Mouse (Mus musculus) spleen, adult 2 months (tissue): ENCODE results near the gene Gm44511. TPM values are rescaled to one million over a fixed set of nuclear protein-coding genes. Genes with fewer than 3 reads are reported as not detected.
"Not testable (repeated sequence)": the region's sequence is repeated elsewhere in the genome, so short reads cannot be mapped to it uniquely, and the experiment has no call there.

ENCODE experiments used
- DNase-seq, 2 experiments: peaks; one replicate each; pipeline versions ENCODE4 v3.0.0 to v3.0.0-alpha.2; 2012 to 2021; ENCODE audit warnings: low spot score in 2 of 2, low read depth in 1 of 2
- H3K27ac ChIP-seq: fragments of 200-500 bp; 2 replicates; pipeline ENCODE4 v1.5.1; 2012; ENCODE audit warnings: low read length, inconsistent platforms; ENCODE audit not compliant: insufficient read depth
- H3K27me3 ChIP-seq: fragments of 200-500 bp; 2 replicates; pipeline ENCODE4 v1.6.1; 2012; ENCODE audit warnings: mild to moderate bottlenecking, moderate library complexity, low read length, inconsistent platforms; ENCODE audit not compliant: control insufficient read depth, insufficient read depth
- H3K36me3 ChIP-seq: fragments of 200-500 bp; 2 replicates; pipeline ENCODE4 v1.6.1; 2012; ENCODE audit warnings: mild to moderate bottlenecking, low read length, inconsistent platforms; ENCODE audit not compliant: control insufficient read depth, insufficient read depth
- H3K4me1 ChIP-seq: fragments of 200-500 bp; 2 replicates; pipeline ENCODE4 v1.6.1; 2011; ENCODE audit warnings: inconsistent platforms; ENCODE audit not compliant: control insufficient read depth, insufficient read depth, insufficient read length
- H3K4me3 ChIP-seq: fragments of 200-500 bp; 2 replicates; pipeline ENCODE4 v1.5.1; 2011; ENCODE audit warnings: mild to moderate bottlenecking, inconsistent platforms; ENCODE audit not compliant: insufficient read depth, insufficient read length; ENCODE audit errors: extremely low read depth
- CTCF ChIP-seq: fragments of 200-500 bp; IDR thresholded peaks from 2 replicates; pipeline ENCODE4 v1.5.1; 2011; ENCODE audit warnings: mild to moderate bottlenecking, inconsistent platforms; ENCODE audit not compliant: insufficient read depth, insufficient read length, insufficient replicate concordance; ENCODE audit errors: extremely low read depth
- POLR2A ChIP-seq: fragments of 200-500 bp; IDR thresholded peaks from 2 replicates; pipeline ENCODE4 v1.6.1; 2011; ENCODE audit warnings: low read depth, low read length, inconsistent platforms
- WGBS: fragments of 180-500 bp; shearing (Covaris S2); methylation state at CpG from one replicate; pipeline ENCODE4 v1.1.7; 2018; 5-methylcytosine and 5-hydroxymethylcytosine counted together
- polyA plus RNA-seq: library from polyadenylated mRNA; depleted of rRNA; stranded (reverse); fragments of >200 nt; gene quantifications from 2 replicates; pipeline ENCODE4 v1.2.3, GENCODE M21; 2012

The Gm44511 gene
- polyA plus RNA-seq, 1 experiment = 0.23 TPM

DNA sequence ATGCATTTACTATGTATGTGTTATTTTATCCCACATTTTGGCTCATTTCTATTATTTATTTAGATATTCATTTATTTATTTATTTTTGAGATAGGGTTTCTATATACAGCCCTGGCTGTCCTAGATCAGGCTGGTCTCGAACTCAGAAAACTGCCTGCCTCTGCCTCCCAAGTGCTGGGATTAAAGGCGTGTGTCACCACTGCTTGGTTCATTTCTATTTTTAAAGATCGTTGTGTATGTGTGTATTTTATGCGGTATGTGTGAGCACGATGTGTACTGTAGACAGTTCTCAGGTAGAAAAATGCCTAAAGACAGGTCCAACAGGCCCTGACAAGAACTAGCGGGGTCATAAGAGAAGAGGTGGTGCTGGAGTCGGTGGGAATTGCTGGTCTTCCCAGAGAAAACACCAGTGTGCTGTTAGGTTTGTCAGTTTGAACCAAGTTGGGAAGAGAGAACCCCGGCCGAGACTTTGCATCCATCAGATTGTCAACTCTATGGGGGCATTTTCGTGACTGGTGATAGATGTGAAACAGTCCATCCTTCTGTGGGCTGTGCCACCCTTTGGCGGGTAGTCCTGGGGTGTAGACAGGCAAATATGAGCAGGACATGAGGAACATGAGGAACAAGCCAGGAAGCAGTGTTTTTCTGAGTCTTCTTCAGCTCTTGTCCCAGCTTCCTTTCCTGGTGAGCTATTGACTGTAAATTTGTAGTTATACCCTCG lies 28.8 kb downstream of the Gm44511 start:
- TF ChIP-seq CTCF (no peak), POLR2A (no peak)
- peaks cover 20% of the 10 kb centered on the region; the same call in 1 of the 2 replicates for H3K4me1 ChIP-seq
- WGBS = 76% methylated on average over 12 of the region's 12 CpGs
- 0 out of 2 replicates have a peak overlapping the region, but pooled peaks have one; percentile 1 for H3K27ac ChIP-seq
- no peak for DNase-seq
- H3K36me3 ChIP-seq = no peaks in the 10 kb centered on the region
- H3K4me3 ChIP-seq = no peak overlapping the region
- H3K27me3 ChIP-seq = no peaks in the 10 kb centered on the region

DNA sequence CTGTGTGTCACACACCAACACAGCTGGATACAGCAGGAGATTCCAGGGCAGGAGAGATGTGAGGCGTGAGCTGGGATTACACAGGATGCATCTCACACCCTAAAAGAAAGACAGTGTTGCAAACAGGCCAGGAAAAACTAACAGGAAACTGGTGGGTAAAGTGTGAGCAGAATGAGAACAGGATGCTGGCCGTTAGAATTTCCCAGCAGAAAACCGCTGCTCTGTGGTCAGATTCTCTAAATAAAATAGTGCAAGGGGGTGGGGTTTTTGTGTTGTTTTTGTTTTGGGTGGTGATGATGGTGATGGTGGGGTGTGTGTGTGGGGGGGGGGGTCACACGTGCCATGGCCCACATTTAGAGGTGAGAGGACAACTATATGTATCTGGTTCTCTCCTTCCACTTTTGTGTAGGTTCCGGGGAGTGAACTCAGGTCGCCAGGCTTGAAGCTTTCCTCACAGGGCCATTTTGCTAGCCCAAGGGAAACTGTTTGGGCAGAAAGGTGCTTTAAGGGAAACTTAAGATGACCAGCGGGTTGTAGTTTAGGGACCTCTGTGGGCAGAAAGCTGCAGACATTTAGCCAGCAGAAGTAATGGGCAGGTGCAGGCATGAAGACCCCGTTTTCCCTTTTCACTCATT lies 29.7 kb downstream of the Gm44511 start:
- H3K27me3 ChIP-seq = no peaks in the 10 kb centered on the region
- no peak for DNase-seq
- peaks cover 19% of the 10 kb centered on the region; the same call in 1 of the 2 replicates for H3K4me1 ChIP-seq
- H3K36me3 ChIP-seq = no peaks in the 10 kb centered on the region
- H3K4me3 ChIP-seq = no peak overlapping the region
- peak overlapping the region; percentile 69 for H3K27ac ChIP-seq
- 22% methylated on average over 8 of the region's 8 CpGs for WGBS
- no peak for TF ChIP-seq CTCF
- TF ChIP-seq POLR2A = no peak

DNA sequence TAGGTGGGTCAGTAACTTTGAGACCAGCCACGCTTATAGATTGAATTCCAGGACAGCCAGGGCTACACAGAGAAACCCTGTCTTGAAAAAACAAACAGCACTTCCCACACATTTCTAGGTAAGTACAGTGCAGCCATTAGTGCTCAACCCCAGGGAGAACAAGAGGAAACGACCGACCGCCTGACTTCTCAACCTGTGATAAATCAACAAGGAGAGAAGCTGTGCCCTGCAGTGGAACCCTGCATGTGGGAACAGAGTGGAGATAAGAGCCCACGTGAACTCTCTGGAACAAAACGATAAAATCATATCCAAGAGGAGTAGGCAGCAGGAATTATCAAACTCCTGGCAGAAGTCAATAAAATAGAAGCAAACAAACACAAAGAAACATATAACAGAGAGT lies 32.4 kb downstream of the Gm44511 start:
- no peak overlapping the region for H3K27ac ChIP-seq
- 42% methylated on average over 6 of the region's 6 CpGs for WGBS
- H3K4me1 ChIP-seq = peaks cover 19% of the 10 kb centered on the region; the same call in 1 of the 2 replicates
- no peak overlapping the region for H3K4me3 ChIP-seq
- no peaks in the 10 kb centered on the region for H3K27me3 ChIP-seq
- DNase-seq = no peak
- TF ChIP-seq POLR2A (no peak), CTCF (no peak)
- no peaks in the 10 kb centered on the region for H3K36me3 ChIP-seq

DNA sequence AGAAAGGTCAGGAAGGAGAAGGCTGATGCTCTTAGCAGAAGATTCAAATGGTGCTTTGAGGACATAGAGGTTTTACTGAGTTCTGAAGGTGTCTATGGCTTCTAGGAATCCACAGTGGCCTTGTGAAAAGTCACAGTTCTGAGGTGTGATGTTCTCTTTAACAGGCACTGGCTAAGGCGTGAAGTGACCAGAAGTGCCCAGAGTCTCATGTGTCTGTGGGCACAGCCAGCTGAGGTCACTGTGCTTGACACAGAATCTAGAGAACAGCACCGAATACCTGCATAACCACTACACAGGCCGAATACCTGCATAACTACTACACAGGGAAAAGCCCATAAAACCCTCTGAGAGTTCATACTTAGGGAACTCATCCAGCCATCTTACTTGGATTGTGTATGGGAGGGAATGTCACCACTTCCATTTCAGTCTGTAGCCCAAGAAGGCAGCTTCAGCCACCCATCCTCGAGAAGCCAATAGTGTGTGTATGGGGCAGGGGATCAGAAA lies 35.6 kb downstream of the Gm44511 start:
- H3K4me1 ChIP-seq = peaks cover 14% of the 10 kb centered on the region; the same call in 1 of the 2 replicates
- not testable (repeated sequence) for H3K4me3 ChIP-seq, H3K36me3 ChIP-seq, DNase-seq, H3K27me3 ChIP-seq
- 0 out of 2 replicates have a peak overlapping the region, but pooled peaks have one; percentile 27 for H3K27ac ChIP-seq
- 81% methylated on average over 4 of the region's 4 CpGs for WGBS

DNA sequence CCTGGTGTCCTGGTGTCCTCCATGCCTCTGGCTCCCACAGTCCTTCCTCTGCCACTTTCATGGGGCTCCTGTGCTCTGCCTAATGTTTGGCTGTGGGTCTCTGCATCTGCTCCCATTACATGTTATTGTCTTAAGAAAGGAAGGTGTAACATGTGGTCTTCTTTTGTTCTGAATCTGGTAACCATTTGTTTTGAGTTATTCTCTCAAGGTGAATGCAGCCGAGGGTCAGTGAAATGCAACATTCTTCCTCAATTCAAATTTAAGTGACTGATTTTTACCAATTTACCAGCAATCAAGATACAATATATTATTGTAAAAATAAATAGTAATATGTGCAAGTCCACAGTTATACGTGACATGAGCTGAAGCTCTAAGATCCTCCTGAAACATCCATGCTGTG lies 37.0 kb downstream of the Gm44511 start, which contains the start of gene Klrb1c:
Klrb1c (minus strand) TSS at position 101 of the 400 bp plus-strand sequence.
- no peaks in the 10 kb centered on the region for H3K36me3 ChIP-seq
- WGBS = 82% methylated on average over 2 of the region's 2 CpGs
- H3K4me1 ChIP-seq = peaks cover 12% of the 10 kb centered on the region; the same call in 1 of the 2 replicates
- H3K4me3 ChIP-seq = no peak within 1 kb of the TSS
- TF ChIP-seq POLR2A (no peak), CTCF (no peak)
- H3K27me3 ChIP-seq = no peaks in the 10 kb centered on the region
- no peak within 1 kb of the TSS; the same call in 1 of the 2 replicates for H3K27ac ChIP-seq
- DNase-seq = no peak

DNA sequence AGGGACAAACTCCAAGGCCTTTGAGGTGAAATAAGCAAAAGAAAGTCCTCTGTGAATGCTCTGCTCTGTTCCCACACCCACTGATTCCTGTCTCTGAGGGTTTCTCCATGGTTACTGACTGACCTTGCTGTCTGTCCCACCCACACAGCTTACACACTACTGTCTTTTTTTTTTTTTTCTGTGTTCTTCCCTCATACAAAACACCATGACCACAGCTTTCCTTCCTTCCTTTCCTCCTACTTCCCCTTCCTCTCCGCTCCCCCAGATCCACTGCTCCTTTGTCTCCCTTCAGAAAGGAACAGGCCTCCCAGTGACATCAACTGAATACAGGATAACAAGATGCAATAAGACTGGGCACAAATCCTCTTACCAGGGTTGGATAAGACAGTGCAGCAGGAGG lies 37.6 kb downstream of the Gm44511 start:
- WGBS = 61% methylated on average over 1 of the region's 1 CpGs

DNA sequence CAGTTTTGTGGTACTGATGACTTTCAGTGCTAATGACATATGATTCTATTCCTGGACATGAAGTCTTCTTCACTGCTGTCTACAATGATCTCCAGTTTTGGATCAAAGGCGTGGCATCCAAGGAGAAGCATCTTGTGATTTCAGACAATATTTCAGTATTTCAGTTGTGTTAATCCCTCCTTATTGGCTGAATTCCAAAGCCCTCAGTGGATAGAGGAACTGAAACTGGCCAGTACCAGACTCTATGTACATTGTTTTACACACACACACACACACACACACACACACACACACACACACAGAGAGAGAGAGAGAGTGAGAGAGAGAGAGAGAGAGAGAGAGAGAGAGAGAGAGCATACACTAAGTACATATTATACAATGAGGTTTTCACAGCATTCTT lies 39.7 kb downstream of the Gm44511 start:
- not testable (repeated sequence) for H3K27me3 ChIP-seq, H3K4me3 ChIP-seq, H3K27ac ChIP-seq, H3K36me3 ChIP-seq
- peak in 1 of 2 experiments; percentile 39 for DNase-seq
- WGBS = 33% methylated on average over 1 of the region's 1 CpGs
- peaks cover 15% of the 10 kb centered on the region; the same call in 1 of the 2 replicates for H3K4me1 ChIP-seq

More for the DNA sequence above, 37.6 kb downstream of the Gm44511 start:
- H3K4me1 ChIP-seq = peaks cover 12% of the 10 kb centered on the region; the same call in 1 of the 2 replicates
- no peak for DNase-seq
- no peak overlapping the region; the same call in 1 of the 2 replicates for H3K27ac ChIP-seq
- no peak overlapping the region for H3K4me3 ChIP-seq
- TF ChIP-seq POLR2A (no peak), CTCF (no peak)
- no peaks in the 10 kb centered on the region for H3K27me3 ChIP-seq
- no peaks in the 10 kb centered on the region for H3K36me3 ChIP-seq
